Mouse (Mus musculus) heart, postnatal 0 days (tissue): ENCODE measurements around the gene Iah1. TPM values are rescaled to one million over a fixed set of nuclear protein-coding genes. Genes with fewer than 3 reads are reported as not detected.

Experiments
- ATAC-seq: fragments of 200-750 bp; cut with Nextera tagmentation; 2 replicates; pipeline ENCODE4 v1.8.0; 2017; ENCODE audit warnings: low read depth, moderate number of reproducible peaks, moderate library complexity; ENCODE audit not compliant: insufficient read depth
- DNase-seq: peaks from one replicate; pipeline ENCODE4 v3.0.0-alpha.2; 2016; ENCODE audit warnings: low spot score
- H3K27ac ChIP-seq: fragments of 300-500 bp; sonication (generic); 2 replicates; pipeline ENCODE4 v1.5.1; 2014; ENCODE audit warnings: low read depth, mild to moderate bottlenecking
- H3K27me3 ChIP-seq: fragments of 300-500 bp; sonication (generic); 2 replicates; pipeline ENCODE4 v1.6.1; 2014; ENCODE audit warnings: low read length, mixed read lengths; ENCODE audit not compliant: control insufficient read depth, insufficient read depth
- H3K36me3 ChIP-seq: fragments of 300-500 bp; sonication (generic); replicated peaks from 2 replicates; pipeline ENCODE4 v1.6.1; 2014; ENCODE audit warnings: low read length, mixed read lengths; ENCODE audit not compliant: control insufficient read depth, insufficient read depth
- H3K4me1 ChIP-seq: fragments of 300-500 bp; sonication (generic); 2 replicates; pipeline ENCODE4 v1.6.1; 2014; ENCODE audit warnings: antibody characterized with exemption; ENCODE audit not compliant: control insufficient read depth, insufficient read depth
- H3K4me2 ChIP-seq: fragments of 300-500 bp; sonication (generic); 2 replicates; pipeline ENCODE4 v1.6.1; 2014; ENCODE audit warnings: low read depth, mild to moderate bottlenecking, low read length, moderate library complexity
- H3K4me3 ChIP-seq: fragments of 300-500 bp; sonication (generic); 2 replicates; pipeline ENCODE4 v1.5.1; 2014; ENCODE audit warnings: low read depth, low read length
- H3K9ac ChIP-seq: fragments of 300-500 bp; sonication (generic); replicated peaks from 2 replicates; pipeline ENCODE4 v1.6.1; 2014; ENCODE audit warnings: low read depth, low read length, mixed read lengths
- H3K9me3 ChIP-seq: fragments of 300-500 bp; sonication (generic); replicated peaks from 2 replicates; pipeline ENCODE4 v1.6.1; 2016; ENCODE audit warnings: low read length; ENCODE audit not compliant: control insufficient read depth
- CTCF ChIP-seq: IDR thresholded peaks from 2 replicates; pipeline ENCODE4 v1.5.1; 2016; ENCODE audit warnings: antibody characterized with exemption, control low read depth, low read depth
- EP300 ChIP-seq: IDR thresholded peaks from 2 replicates; pipeline ENCODE4 v1.6.1; 2016; ENCODE audit warnings: antibody characterized with exemption, low read depth
- WGBS: fragments of 180-500 bp; shearing (Covaris S2); extraction: QIAGEN DNeasy Blood & Tissue Kit; methylation state at CpG from one replicate; pipeline ENCODE4 v1.1.7; 2014; 5-methylcytosine and 5-hydroxymethylcytosine counted together
- polyA plus RNA-seq: library from polyadenylated mRNA; unstranded; fragments of >200 nt; fragmentation: Nextera tagmentation; extraction: Ambion mirVana; gene quantifications from 2 replicates; pipeline ENCODE4 v1.2.1, GENCODE M21; 2015
- total RNA-seq: library from RNA; depleted of rRNA; stranded (reverse); fragments of >200 nt; gene quantifications from 2 replicates; pipeline ENCODE4 v1.2.3, GENCODE M21; 2014; ENCODE audit warnings: low replicate concordance

The Iah1 gene
- total and polyA plus RNA-seq, 2 experiments from 2014 or later = 44.8 to 59.2 TPM

- H3K36me3 ChIP-seq = peaks cover 71% of the 10 kb centered on the region
- 69% methylated on average over 7 of the region's 7 CpGs for WGBS
Observed at GRCm38 (mm10) chr12:21335869-21336268, 19.7 kb downstream of the Iah1 start.

DNA sequence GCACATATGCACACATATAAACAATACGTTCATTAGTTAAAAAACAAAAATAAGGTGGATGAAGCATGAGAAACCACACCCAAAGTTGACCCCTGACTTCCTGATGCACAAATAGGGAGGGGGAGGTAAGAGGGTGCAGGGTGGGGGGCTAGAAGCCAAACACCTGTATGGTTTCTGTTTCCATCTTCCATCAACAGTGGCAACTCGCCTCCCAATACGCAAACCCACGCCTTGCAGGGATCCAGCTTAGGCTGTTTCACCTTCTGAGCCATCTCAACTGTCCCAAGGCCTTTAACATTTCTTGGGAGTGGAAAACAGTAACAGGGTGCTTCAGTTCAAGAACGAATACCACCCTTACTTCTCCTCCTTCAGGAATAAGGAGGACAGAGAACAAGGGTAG is 21.0 kb downstream of the Iah1 start:
- Histone ChIP-seq H3K4me1 (no peaks in the 10 kb centered on the region), H3K27ac (no peak overlapping the region), H3K9me3 (no peaks in the 10 kb centered on the region), H3K36me3 (peaks cover 67% of the 10 kb centered on the region), H3K9ac (no peak overlapping the region), H3K27me3 (no peaks in the 10 kb centered on the region), H3K4me3 (no peak overlapping the region), H3K4me2 (no peak overlapping the region)
- DNase-seq = no peak
- WGBS = 92% methylated on average over 5 of the region's 5 CpGs
- TF ChIP-seq EP300 (no peak), CTCF (no peak)
- no peak for ATAC-seq

More at GRCm38 (mm10) chr12:21335869-21336268, 19.7 kb downstream of the Iah1 start:
- Histone ChIP-seq H3K4me3 (no peak overlapping the region), H3K9me3 (no peaks in the 10 kb centered on the region), H3K27me3 (no peaks in the 10 kb centered on the region), H3K4me1 (0 out of 2 replicates have a peak, but pooled peaks cover 6% of the 10 kb centered on the region), H3K27ac (no peak overlapping the region), H3K4me2 (no peak overlapping the region), H3K9ac (no peak overlapping the region)
- no peak for TF ChIP-seq EP300
- no peak for TF ChIP-seq CTCF
- DNase-seq (no peak), ATAC-seq (no peak)

DNA sequence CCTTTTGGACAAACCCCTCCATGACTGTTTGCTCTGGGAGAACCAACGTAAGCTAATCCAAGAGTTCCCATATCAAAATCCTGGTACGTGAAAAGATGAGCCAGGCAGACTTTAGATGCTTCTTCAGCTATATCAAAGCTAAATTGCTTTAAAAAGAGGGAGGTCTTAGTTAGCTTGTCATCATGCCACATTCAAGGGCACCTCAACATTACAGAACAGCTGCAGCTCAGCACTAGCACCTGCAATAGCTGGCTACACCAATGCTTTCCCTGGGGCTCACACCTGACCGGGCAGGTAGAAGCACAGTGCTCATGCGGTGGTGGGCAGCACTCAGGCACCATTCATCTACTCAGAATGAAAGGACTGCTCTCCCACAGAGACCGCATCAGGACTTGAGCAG is 24.5 kb downstream of the Iah1 start:
- no peak overlapping the region for H3K4me3 ChIP-seq
- H3K4me2 ChIP-seq = no peak overlapping the region
- no peak overlapping the region for H3K27ac ChIP-seq
- DNase-seq (no peak), ATAC-seq (no peak)
- H3K9me3 ChIP-seq = no peaks in the 10 kb centered on the region
- peaks cover 56% of the 10 kb centered on the region for H3K36me3 ChIP-seq
- no peak overlapping the region for H3K9ac ChIP-seq
- WGBS = 94% methylated on average over 5 of the region's 5 CpGs
- H3K4me1 ChIP-seq = no peaks in the 10 kb centered on the region
- no peak for TF ChIP-seq CTCF
- TF ChIP-seq EP300 = no peak
- H3K27me3 ChIP-seq = no peaks in the 10 kb centered on the region

DNA sequence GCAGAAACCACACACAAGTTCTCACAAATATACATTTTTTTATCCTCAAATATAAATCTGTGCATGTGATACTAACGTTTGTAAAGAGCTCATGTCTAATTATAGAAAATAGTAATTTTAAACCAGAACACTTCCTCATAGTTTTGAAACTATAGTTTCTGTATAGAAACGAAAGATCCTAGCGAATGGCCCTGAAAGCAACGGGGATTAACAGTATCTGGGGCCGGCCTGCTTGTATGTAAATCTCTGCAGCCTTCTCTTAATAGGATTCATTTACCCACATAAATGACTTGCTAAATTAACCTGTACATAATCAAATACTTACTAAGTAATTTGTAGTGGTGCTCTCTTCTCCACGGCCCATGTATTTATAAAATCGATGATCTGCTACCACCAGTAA is 30.8 kb downstream of the Iah1 start:
- Histone ChIP-seq H3K27ac (no peak overlapping the region), H3K4me1 (no peaks in the 10 kb centered on the region; the same call in 1 of the 2 replicates), H3K36me3 (peaks cover 43% of the 10 kb centered on the region), H3K27me3 (no peaks in the 10 kb centered on the region), H3K9me3 (peaks cover 5% of the 10 kb centered on the region), H3K4me3 (no peak overlapping the region), H3K4me2 (no peak overlapping the region), H3K9ac (no peak overlapping the region)
- ATAC-seq (no peak), DNase-seq (no peak)
- TF ChIP-seq EP300 (no peak), CTCF (no peak)
- WGBS = 87% methylated on average over 7 of the region's 7 CpGs

- no peaks in the 10 kb centered on the region; the same call in 1 of the 2 replicates for H3K4me1 ChIP-seq
- H3K4me2 ChIP-seq = no peak overlapping the region
- TF ChIP-seq CTCF = no peak
- TF ChIP-seq EP300 = no peak
- H3K27ac ChIP-seq = no peak overlapping the region
- no peaks in the 10 kb centered on the region for H3K27me3 ChIP-seq
- no peak overlapping the region for H3K9ac ChIP-seq
- H3K9me3 ChIP-seq = peaks cover 7% of the 10 kb centered on the region
- WGBS = 92% methylated on average over 7 of the region's 7 CpGs
- H3K4me3 ChIP-seq = no peak overlapping the region
- ATAC-seq (no peak), DNase-seq (no peak)
- peaks cover 49% of the 10 kb centered on the region for H3K36me3 ChIP-seq
Observed at GRCm38 (mm10) chr12:21350113-21350876, 34.1 kb downstream of the Iah1 start.

- TF ChIP-seq CTCF (no peak), EP300 (no peak)
- Histone ChIP-seq H3K4me1 (no peaks in the 10 kb centered on the region), H3K9me3 (peaks cover 7% of the 10 kb centered on the region), H3K27ac (no peak overlapping the region), H3K4me3 (no peak overlapping the region), H3K9ac (no peak overlapping the region), H3K36me3 (peaks cover 42% of the 10 kb centered on the region), H3K4me2 (no peak overlapping the region), H3K27me3 (no peaks in the 10 kb centered on the region)
- 92% methylated on average over 8 of the region's 8 CpGs for WGBS
- no peak for DNase-seq
- no peak for ATAC-seq
Observed at GRCm38 (mm10) chr12:21353681-21354080, 37.5 kb downstream of the Iah1 start.
